In the genomic region with DNA sequence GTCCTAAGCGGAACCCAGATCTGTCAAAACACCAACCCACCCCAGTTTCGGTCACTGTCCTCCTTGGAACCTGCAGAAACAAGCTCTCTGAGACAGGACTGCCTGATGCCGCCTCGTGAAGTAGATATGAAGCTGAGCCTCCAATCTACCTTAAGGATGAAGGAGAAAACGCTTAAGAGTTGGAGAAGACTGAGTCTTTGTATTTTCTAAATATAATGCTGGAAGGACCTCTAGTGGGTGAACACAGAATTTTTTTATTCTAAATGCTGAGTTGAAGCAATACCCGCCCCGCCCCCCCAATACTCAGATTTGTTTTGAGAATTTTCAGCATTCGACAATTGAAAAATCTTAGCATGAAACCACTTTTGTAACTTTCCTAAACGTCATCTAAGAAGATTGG, we compare ENCODE assay signal across 27 mouse cellular contexts. TPM values are rescaled to one million over a fixed set of nuclear protein-coding genes. Genes with fewer than 3 reads are reported as not detected.
DNase-seq lines count a peak whose midpoint lies in the region; ATAC-seq and TF ChIP-seq lines count a peak whose summit lies in the region.
"Had no signal": no experiment of that assay in that cellular context is flagged by ENCODE, and none has a peak within 500 bp of the region (broad histone marks: within the 10 kb centered on the region; RNA-seq: fewer than 3 reads in every experiment).

No protein-coding gene starts in this region.

- ATAC-seq in hindbrain, postnatal 0 days, result no peak
- no peak for ATAC-seq in hindbrain, embryonic 16.5 days
- peak; percentile 27; the same call in 1 of the 2 replicates for ATAC-seq in megakaryocyte, adult 5-6 weeks (ENCODE audit: poor library complexity, severe bottlenecking)
- ATAC-seq: forebrain, embryonic 16.5 days had no signal

- H3K27ac ChIP-seq in hindbrain, postnatal 0 days, result no peak overlapping the region
- no peak overlapping the region for H3K27ac ChIP-seq in hindbrain, embryonic 16.5 days (ENCODE audit: low read depth, low read length)
- H3K27ac ChIP-seq in cerebellum, adult 2 months (ENCODE audit: insufficient read depth, low read length), result no peak overlapping the region
- H3K27ac ChIP-seq: embryonic facial prominence, embryonic 15.5 days; heart, embryonic 15.5 days; hindbrain, embryonic 10.5 days; kidney, postnatal 0 days; limb, embryonic 13.5 days; liver, embryonic 13.5 days; midbrain, embryonic 10.5 days had no signal

- no peaks in the 10 kb centered on the region for H3K9me3 ChIP-seq in hindbrain, postnatal 0 days (ENCODE audit: low read length)
- no peaks in the 10 kb centered on the region for H3K9me3 ChIP-seq in hindbrain, embryonic 16.5 days (ENCODE audit: control insufficient read depth, low read length)
- H3K9me3 ChIP-seq: embryonic facial prominence, embryonic 15.5 days; heart, embryonic 15.5 days; hindbrain, embryonic 10.5 days; limb, embryonic 13.5 days; liver, embryonic 13.5 days; midbrain, embryonic 10.5 days had no signal

- no peak for TF ChIP-seq POLR2A in cerebellum, adult 2 months (IDR thresholded peaks at IDR 0.05; ENCODE audit: borderline replicate concordance, insufficient read depth, low read length)

- peak; percentile 16 for DNase-seq in hindbrain, postnatal 0 days (ENCODE audit: low spot score)
- DNase-seq in thymus, postnatal 0 days (ENCODE audit: low spot score), result peak; percentile 19
- no peak for DNase-seq in thymus, postnatal 25 days
- no peak for DNase-seq in cerebellum, adult 2 months
- no peak for DNase-seq in neural tube, embryonic 10.5 days (ENCODE audit: extremely low spot score, low spot score)
- DNase-seq: adrenal gland, postnatal 14 days; cerebellum, adult 8-10 months; gastrocnemius, postnatal 36 days; kidney, adult 11 months; layer of hippocampus, postnatal 36 days; liver, embryonic 13.5 days; lung, embryonic 14.5 days; lung, postnatal 4 days; right cerebral cortex, postnatal 14 days had no signal

- no peak overlapping the region for H3K4me2 ChIP-seq in hindbrain, postnatal 0 days (ENCODE audit: low read depth, low read length)
- no peak overlapping the region for H3K4me2 ChIP-seq in hindbrain, embryonic 16.5 days (ENCODE audit: low read length)
- H3K4me2 ChIP-seq: embryonic facial prominence, embryonic 15.5 days; heart, embryonic 15.5 days; limb, embryonic 13.5 days; liver, embryonic 13.5 days; lung, embryonic 14.5 days had no signal

- no peaks in the 10 kb centered on the region for H3K36me3 ChIP-seq in hindbrain, postnatal 0 days (ENCODE audit: insufficient read depth, low read length)
- H3K36me3 ChIP-seq in hindbrain, embryonic 16.5 days (ENCODE audit: control insufficient read depth, insufficient read depth, low read length), result no peaks in the 10 kb centered on the region
- H3K36me3 ChIP-seq: embryonic facial prominence, embryonic 15.5 days; heart, embryonic 15.5 days; hindbrain, embryonic 10.5 days; limb, embryonic 13.5 days; liver, embryonic 13.5 days; midbrain, embryonic 10.5 days had no signal

- no peaks in the 10 kb centered on the region for H3K27me3 ChIP-seq in hindbrain, postnatal 0 days (ENCODE audit: insufficient read depth, low read length)
- H3K27me3 ChIP-seq in hindbrain, embryonic 16.5 days (replicated peaks; ENCODE audit: control insufficient read depth, insufficient read depth, low read length), result no peaks in the 10 kb centered on the region
- no peaks in the 10 kb centered on the region for H3K27me3 ChIP-seq in cerebellum, adult 2 months (ENCODE audit: control insufficient read depth, insufficient read depth, low read length)
- H3K27me3 ChIP-seq: embryonic facial prominence, embryonic 15.5 days; limb, embryonic 13.5 days; liver, embryonic 13.5 days had no signal

- no peaks in the 10 kb centered on the region for H3K4me1 ChIP-seq in hindbrain, postnatal 0 days (ENCODE audit: insufficient read depth, low read length)
- H3K4me1 ChIP-seq in hindbrain, embryonic 16.5 days (ENCODE audit: control insufficient read depth, insufficient read depth, low read depth, low read length), result no peaks in the 10 kb centered on the region
- H3K4me1 ChIP-seq in cerebellum, adult 2 months (ENCODE audit: control insufficient read depth, insufficient read depth, low read length), result no peaks in the 10 kb centered on the region
- H3K4me1 ChIP-seq: embryonic facial prominence, embryonic 15.5 days; heart, embryonic 15.5 days; hindbrain, embryonic 10.5 days; limb, embryonic 13.5 days; liver, embryonic 13.5 days; midbrain, embryonic 10.5 days had no signal

- TF ChIP-seq CTCF in hindbrain, postnatal 0 days (IDR thresholded peaks at IDR 0.05; ENCODE audit: low read depth), result no peak
- TF ChIP-seq CTCF in cerebellum, adult 2 months (IDR thresholded peaks at IDR 0.05; ENCODE audit: borderline replicate concordance, insufficient read depth, low read depth, low read length), result no peak

- 65% methylated on average over 9 of the region's 9 CpGs for WGBS in hindbrain, postnatal 0 days
- WGBS in hindbrain, embryonic 16.5 days, result 63% methylated on average over 9 of the region's 9 CpGs
- WGBS in cerebellum, adult 2 months, result 63% methylated on average over 9 of the region's 9 CpGs

- no peak overlapping the region for H3K4me3 ChIP-seq in hindbrain, postnatal 0 days (ENCODE audit: low read length)
- no peak overlapping the region for H3K4me3 ChIP-seq in hindbrain, embryonic 16.5 days (ENCODE audit: low read length)
- no peak overlapping the region for H3K4me3 ChIP-seq in cerebellum, adult 2 months (replicated peaks; ENCODE audit: insufficient read depth, low read depth, low read length)
- H3K4me3 ChIP-seq: embryonic facial prominence, embryonic 15.5 days; heart, embryonic 15.5 days; hindbrain, embryonic 10.5 days; limb, embryonic 13.5 days; liver, embryonic 13.5 days; midbrain, embryonic 10.5 days had no signal

- no peak overlapping the region for H3K9ac ChIP-seq in hindbrain, postnatal 0 days (replicated peaks; ENCODE audit: low read length)
- no peak overlapping the region for H3K9ac ChIP-seq in hindbrain, embryonic 16.5 days (ENCODE audit: low read depth, low read length)
- H3K9ac ChIP-seq: embryonic facial prominence, embryonic 15.5 days; heart, embryonic 15.5 days; limb, embryonic 13.5 days; liver, embryonic 13.5 days; lung, embryonic 14.5 days had no signal

RNA-seq across cellular contexts. Expression of a gene that starts 4.5 kb away (rescaled TPM):
- not detected in 2 replicates for total RNA-seq in hindbrain, postnatal 0 days (2014; rRNA removed)
- not detected in 2 replicates for polyA plus RNA-seq in hindbrain, postnatal 0 days (2015; fragmentation: Nextera tagmentation; extraction: Ambion mirVana)
- not detected in 2 replicates for polyA plus RNA-seq in hindbrain, embryonic 16.5 days (2015; fragmentation: Nextera tagmentation; extraction: Ambion mirVana)
- not detected in 2 replicates for polyA plus RNA-seq in thymus, postnatal 0 days (2015; fragmentation: Nextera tagmentation; extraction: Ambion mirVana)
- total RNA-seq in megakaryocyte, adult 5-6 weeks (2015), result not detected in 2 replicates
- total RNA-seq in megakaryocyte, adult 5-6 weeks (2017), result not detected in 2 replicates
- polyA plus RNA-seq in cerebellum, adult 2 months (2012; rRNA removed), result not detected in 2 replicates
- total RNA-seq: adrenal gland, postnatal 14 days; gastrocnemius, postnatal 36 days; heart, adult 8-10 months; layer of hippocampus, postnatal 36 days; left cerebral cortex, postnatal 14 days had no signal
- polyA plus RNA-seq: embryonic facial prominence, embryonic 15.5 days; forebrain, embryonic 16.5 days; heart, embryonic 15.5 days; hindbrain, embryonic 10.5 days; kidney, postnatal 0 days; large intestine, adult 2 months; limb, embryonic 13.5 days; liver, embryonic 13.5 days; lung, embryonic 14.5 days; midbrain, embryonic 10.5 days; neural tube, embryonic 11.5 days had no signal

RNA-seq across cellular contexts. Expression of a gene that starts 8.1 kb away (rescaled TPM):
- not detected in 2 replicates for total RNA-seq in hindbrain, postnatal 0 days (2014; rRNA removed)
- 0.37 and 0.40 TPM in 2 replicates for polyA plus RNA-seq in hindbrain, postnatal 0 days (2015; fragmentation: Nextera tagmentation; extraction: Ambion mirVana)
- 0.45 and 0.54 TPM in 2 replicates for polyA plus RNA-seq in hindbrain, embryonic 16.5 days (2015; fragmentation: Nextera tagmentation; extraction: Ambion mirVana)
- 0.08 and 0.10 TPM in 2 replicates for polyA plus RNA-seq in thymus, postnatal 0 days (2015; fragmentation: Nextera tagmentation; extraction: Ambion mirVana)
- total RNA-seq in megakaryocyte, adult 5-6 weeks (2015), result 0.16 and 0.38 TPM in 2 replicates
- total RNA-seq in megakaryocyte, adult 5-6 weeks (2017), result 0.04 TPM in 1 of 2 replicates, not detected in the other
- polyA plus RNA-seq in cerebellum, adult 2 months (2012; rRNA removed), result 0.18 and 0.24 TPM in 2 replicates
- total RNA-seq: adrenal gland, postnatal 14 days; gastrocnemius, postnatal 36 days; heart, adult 8-10 months had no signal

RNA-seq across cellular contexts. Expression of a gene that starts 26.6 kb away (rescaled TPM):
- total RNA-seq in hindbrain, postnatal 0 days (2014; rRNA removed), result not detected in 2 replicates
- not detected in 2 replicates for polyA plus RNA-seq in hindbrain, postnatal 0 days (2015; fragmentation: Nextera tagmentation; extraction: Ambion mirVana)
- polyA plus RNA-seq in hindbrain, embryonic 16.5 days (2015; fragmentation: Nextera tagmentation; extraction: Ambion mirVana), result not detected in 2 replicates
- 0.45 and 0.65 TPM in 2 replicates for polyA plus RNA-seq in thymus, postnatal 0 days (2015; fragmentation: Nextera tagmentation; extraction: Ambion mirVana)
- not detected in 2 replicates for total RNA-seq in megakaryocyte, adult 5-6 weeks (2015)
- not detected in 2 replicates for total RNA-seq in megakaryocyte, adult 5-6 weeks (2017)
- 0.06 and 0.18 TPM in 2 replicates for polyA plus RNA-seq in cerebellum, adult 2 months (2012; rRNA removed)
- total RNA-seq: adrenal gland, postnatal 14 days; gastrocnemius, postnatal 36 days; heart, adult 8-10 months; layer of hippocampus, postnatal 36 days; left cerebral cortex, postnatal 14 days had no signal
- polyA plus RNA-seq: forebrain, embryonic 16.5 days; heart, embryonic 15.5 days; hindbrain, embryonic 10.5 days; kidney, postnatal 0 days; large intestine, adult 2 months; limb, embryonic 13.5 days; liver, embryonic 13.5 days; lung, embryonic 14.5 days; midbrain, embryonic 10.5 days; neural tube, embryonic 11.5 days had no signal

RNA-seq across cellular contexts. Expression of a gene that starts 27.3 kb away (rescaled TPM):
- 0.29 and 0.37 TPM in 2 replicates for total RNA-seq in hindbrain, postnatal 0 days (2014; rRNA removed)
- polyA plus RNA-seq in hindbrain, postnatal 0 days (2015; fragmentation: Nextera tagmentation; extraction: Ambion mirVana), result 0.68 and 0.91 TPM in 2 replicates
- polyA plus RNA-seq in hindbrain, embryonic 16.5 days (2015; fragmentation: Nextera tagmentation; extraction: Ambion mirVana), result 0.30 and 0.41 TPM in 2 replicates
- polyA plus RNA-seq in thymus, postnatal 0 days (2015; fragmentation: Nextera tagmentation; extraction: Ambion mirVana), result 0.75 and 0.99 TPM in 2 replicates
- 0.31 and 0.50 TPM in 2 replicates for total RNA-seq in megakaryocyte, adult 5-6 weeks (2015)
- total RNA-seq in megakaryocyte, adult 5-6 weeks (2017), result 0.70 and 1.9 TPM in 2 replicates
- polyA plus RNA-seq in cerebellum, adult 2 months (2012; rRNA removed), result 0.55 and 0.56 TPM in 2 replicates

RNA-seq across cellular contexts. Expression of a gene that starts 40.9 kb away (rescaled TPM):
- not detected in 2 replicates for total RNA-seq in hindbrain, postnatal 0 days (2014; rRNA removed)
- polyA plus RNA-seq in hindbrain, postnatal 0 days (2015; fragmentation: Nextera tagmentation; extraction: Ambion mirVana), result not detected in 2 replicates
- not detected in 2 replicates for polyA plus RNA-seq in hindbrain, embryonic 16.5 days (2015; fragmentation: Nextera tagmentation; extraction: Ambion mirVana)
- not detected in 2 replicates for polyA plus RNA-seq in thymus, postnatal 0 days (2015; fragmentation: Nextera tagmentation; extraction: Ambion mirVana)
- total RNA-seq in megakaryocyte, adult 5-6 weeks (2015), result not detected in 2 replicates
- total RNA-seq in megakaryocyte, adult 5-6 weeks (2017), result not detected in 2 replicates
- polyA plus RNA-seq in cerebellum, adult 2 months (2012; rRNA removed), result not detected in 2 replicates
- total RNA-seq: adrenal gland, postnatal 14 days; gastrocnemius, postnatal 36 days; heart, adult 8-10 months; layer of hippocampus, postnatal 36 days; left cerebral cortex, postnatal 14 days had no signal
- polyA plus RNA-seq: forebrain, embryonic 16.5 days; heart, embryonic 15.5 days; hindbrain, embryonic 10.5 days; kidney, postnatal 0 days; large intestine, adult 2 months; limb, embryonic 13.5 days; liver, embryonic 13.5 days; lung, embryonic 14.5 days; midbrain, embryonic 10.5 days; neural tube, embryonic 11.5 days had no signal

Comparison
In these comparisons a context has a peak if more than half of its experiments do, and no peak if none do; other contexts are left out.
1. DNase-seq: peak in hindbrain, postnatal 0 days (single experiment) and thymus, postnatal 0 days (single experiment); none in thymus, postnatal 25 days (single experiment), cerebellum, adult 2 months (0 of 2) and neural tube, embryonic 10.5 days (single experiment).